Mouse (Mus musculus) bone marrow macrophage, adult 2 months (primary cell): ENCODE data around the gene Pycr2.

Experiments
- CTCF ChIP-seq: IDR thresholded peaks from 2 replicates; pipeline ENCODE4 v1.5.1; 2012; ENCODE audit warnings: low read depth, mild to moderate bottlenecking, low read length, moderate library complexity
- POLR2A ChIP-seq: IDR thresholded peaks from 2 replicates; pipeline ENCODE4 v1.6.1; 2012; ENCODE audit warnings: mild to moderate bottlenecking, low read depth, low read length, borderline replicate concordance

- TF ChIP-seq CTCF (no peak), POLR2A (no peak)
These were observed 29.6 kb downstream of the Pycr2 start for GRCm38 (mm10) chr1:180933659-180934058.
